In genomic region chr1:155656321-155656720, GRCm38 (mm10) we compare ENCODE assay signal across 27 mouse cellular contexts.
DNase-seq lines count a peak whose midpoint lies in the region; ATAC-seq and TF ChIP-seq lines count a peak whose summit lies in the region.
"Had no signal": no experiment of that assay in that cellular context is flagged by ENCODE, and none has a peak within 500 bp of the region (broad histone marks: within the 10 kb centered on the region; RNA-seq: fewer than 3 reads in every experiment).

No protein-coding gene starts in this region.

- H3K27ac ChIP-seq in layer of hippocampus, adult 2 months = 0 out of 2 replicates have a peak overlapping the region, but pooled peaks have one; percentile 2
- H3K27ac ChIP-seq: embryonic facial prominence, embryonic 13.5 days; embryonic facial prominence, embryonic 15.5 days; forebrain, embryonic 10.5 days; forebrain, embryonic 12.5 days had no signal

- H3K4me3 ChIP-seq in layer of hippocampus, adult 2 months = no peak overlapping the region
- H3K4me3 ChIP-seq: embryonic facial prominence, embryonic 13.5 days; embryonic facial prominence, embryonic 15.5 days; erythroblast, embryonic 14.5 days; forebrain, embryonic 10.5 days; forebrain, embryonic 12.5 days had no signal

- no peak for DNase-seq in frontal cortex, postnatal 14 days (ENCODE audit: low spot score in 2 of 2)
- DNase-seq in layer of hippocampus, adult 2 months (ENCODE audit: low spot score in 2 of 2) = no peak
- no peak for DNase-seq in layer of hippocampus, adult 9-11 months
- DNase-seq in right cerebral cortex, adult 18-20 months = peak; percentile 20
- DNase-seq in right cerebral cortex, adult 2 months (ENCODE audit: low spot score in 2 of 2) = no peak
- DNase-seq: adrenal gland, adult 8-10 months; adrenal gland, postnatal 14 days; adrenal gland, postnatal 36 days; B cell, adult 2 months; cerebellum, adult 11 months; cerebellum, adult 18-20 months; cerebellum, adult 8-10 months; cerebellum, adult 9-11 months; cerebellum, postnatal 14 days; cerebellum, postnatal 36 days; embryo, embryonic 11 days had no signal

- no peak for TF ChIP-seq CTCF in layer of hippocampus, adult 2 months (conservative IDR thresholded peaks at IDR 0.05)

- peak; percentile 57 for ATAC-seq in frontal cortex, adult (ENCODE audit: low TSS enrichment)
- ATAC-seq: activated CD4-positive, CD25-positive, alpha-beta regulatory T cell, adult 4 months; CD4-positive, CD25-positive, alpha-beta regulatory T cell, adult 4 months; forebrain, embryonic 14.5 days; forebrain, embryonic 16.5 days; Patski had no signal
